Mouse (Mus musculus) C2C12 (cell line): ENCODE measurements around the gene Mmp23. TPM values are rescaled to one million over a fixed set of nuclear protein-coding genes. Genes with fewer than 3 reads are reported as not detected.

ENCODE experiments used
- H3K27me3 ChIP-seq: one replicate; pipeline ENCODE4 v1.6.1; 2011; ENCODE audit not compliant: control insufficient read depth, insufficient read depth, insufficient read length
- H3K36me3 ChIP-seq: one replicate; pipeline ENCODE4 v1.6.1; 2011; ENCODE audit not compliant: control insufficient read depth, insufficient read depth
- H3K4me3 ChIP-seq: one replicate; pipeline ENCODE4 v1.5.1; 2011; ENCODE audit warnings: mild to moderate bottlenecking, control low read depth; ENCODE audit not compliant: poor library complexity, insufficient read depth, severe bottlenecking
- H3K79me2 ChIP-seq: one replicate; pipeline ENCODE4 v1.6.1; 2011; ENCODE audit not compliant: control insufficient read depth, insufficient read depth
- H3K79me3 ChIP-seq: one replicate; pipeline ENCODE4 v1.6.1; 2011; ENCODE audit warnings: low read depth, control low read depth
- H3ac ChIP-seq: one replicate; pipeline ENCODE3; 2011; ENCODE audit warnings: low read depth; ENCODE audit not compliant: control insufficient read depth, insufficient read length
- CEBPB ChIP-seq: IDR thresholded peaks from one replicate; pipeline ENCODE4 v1.6.1; 2011; ENCODE audit warnings: low read depth, mild to moderate bottlenecking, control low read depth, moderate library complexity
- CTCF ChIP-seq: IDR thresholded peaks from one replicate; pipeline ENCODE4 v1.5.1; 2011; ENCODE audit not compliant: control insufficient read depth, insufficient read depth, insufficient read length
- FOSL1 ChIP-seq: IDR thresholded peaks from one replicate; pipeline ENCODE4 v1.8.0; 2011; ENCODE audit warnings: mild to moderate bottlenecking, low read length; ENCODE audit not compliant: poor library complexity, insufficient read depth, severe bottlenecking
- MAX ChIP-seq: IDR thresholded peaks from one replicate; pipeline ENCODE4 v1.6.1; 2011; ENCODE audit warnings: mild to moderate bottlenecking, control low read depth
- MYOD1 ChIP-seq: IDR thresholded peaks from one replicate; pipeline ENCODE4 v1.6.1; 2011; ENCODE audit warnings: low read depth; ENCODE audit not compliant: control insufficient read depth, insufficient read length
- MYOG ChIP-seq: IDR thresholded peaks from one replicate; pipeline ENCODE4 v1.6.1; 2011; ENCODE audit not compliant: control insufficient read depth, insufficient read length; ENCODE audit errors: extremely low read depth
- USF1 ChIP-seq: IDR thresholded peaks from one replicate; pipeline ENCODE4 v1.6.1; 2011; ENCODE audit warnings: low read depth, mild to moderate bottlenecking, control low read depth, moderate library complexity
- polyA plus RNA-seq: library from polyadenylated mRNA; unstranded; fragments of >200 nt; fragmentation: generic; extraction: Trizol; gene quantifications from one replicate; pipeline ENCODE4 v1.2.1, GENCODE M21; 2012; ENCODE audit warnings: missing spikeins

Mmp23 gene
- polyA plus RNA-seq, 1 experiment = 4.5 TPM

- peaks cover 30% of the 10 kb centered on the region for H3K79me2 ChIP-seq
- no peak overlapping the region for H3ac ChIP-seq
- no peak for TF ChIP-seq CTCF
- no peak for TF ChIP-seq MYOG
- no peak for TF ChIP-seq FOSL1
- no peak for TF ChIP-seq USF1
- TF ChIP-seq CEBPB = no peak
- no peak for TF ChIP-seq MYOD1
- no peak for TF ChIP-seq MAX
- no peaks in the 10 kb centered on the region for H3K27me3 ChIP-seq
- no peak overlapping the region for H3K4me3 ChIP-seq
- peaks cover 16% of the 10 kb centered on the region for H3K79me3 ChIP-seq
- peaks cover 73% of the 10 kb centered on the region for H3K36me3 ChIP-seq
Observed at GRCm38 (mm10) chr4:155630267-155630666, 22.9 kb downstream of the Mmp23 start.

GRCm38 (mm10) chr4:155624338-155625291 lies 28.6 kb downstream of the Mmp23 start, which contains the start of gene Cdk11b:
Gene Cdk11b (plus strand): TSS chr4:155624854.
- Histone ChIP-seq H3K79me3 (peaks cover 25% of the 10 kb centered on the region), H3ac (peak within 1 kb of the TSS; percentile 78), H3K36me3 (peaks cover 39% of the 10 kb centered on the region), H3K4me3 (peak within 1 kb of the TSS; percentile 91), H3K27me3 (no peaks in the 10 kb centered on the region), H3K79me2 (peaks cover 59% of the 10 kb centered on the region)
- TF ChIP-seq MAX = peak; percentile 56
- TF ChIP-seq USF1 = no peak

GRCm38 (mm10) chr4:155618321-155618720 lies 34.9 kb downstream of the Mmp23 start:
- Histone ChIP-seq H3K79me2 (peaks cover 14% of the 10 kb centered on the region), H3K4me3 (no peak overlapping the region), H3K27me3 (no peaks in the 10 kb centered on the region), H3K36me3 (peaks cover 70% of the 10 kb centered on the region), H3ac (no peak overlapping the region), H3K79me3 (peaks cover 2% of the 10 kb centered on the region)
- TF ChIP-seq MAX (no peak), CEBPB (no peak), MYOD1 (no peak), FOSL1 (no peak), CTCF (no peak), MYOG (no peak), USF1 (no peak)

- TF ChIP-seq MYOD1 (no peak), USF1 (no peak), FOSL1 (no peak), CTCF (no peak), CEBPB (no peak), MYOG (no peak), MAX (no peak)
- H3K27me3 ChIP-seq = no peaks in the 10 kb centered on the region
- peaks cover 69% of the 10 kb centered on the region for H3K36me3 ChIP-seq
Observed at GRCm38 (mm10) chr4:155613264-155613663, 39.9 kb downstream of the Mmp23 start.

GRCm38 (mm10) chr4:155611860-155612259 lies 41.3 kb downstream of the Mmp23 start:
- TF ChIP-seq MYOG (no peak), USF1 (no peak), MYOD1 (no peak), MAX (no peak), CEBPB (no peak), FOSL1 (no peak)
- Histone ChIP-seq H3K27me3 (no peaks in the 10 kb centered on the region), H3K79me2 (peaks cover 14% of the 10 kb centered on the region), H3ac (no peak overlapping the region), H3K79me3 (peaks cover 7% of the 10 kb centered on the region), H3K36me3 (peaks cover 55% of the 10 kb centered on the region), H3K4me3 (no peak overlapping the region)

More at GRCm38 (mm10) chr4:155613264-155613663, 39.9 kb downstream of the Mmp23 start:
- Histone ChIP-seq H3K79me3 (no peaks in the 10 kb centered on the region), H3K4me3 (no peak overlapping the region), H3ac (no peak overlapping the region), H3K79me2 (no peaks in the 10 kb centered on the region)

- peaks cover 37% of the 10 kb centered on the region for H3K36me3 ChIP-seq
- no peak for TF ChIP-seq CTCF
- TF ChIP-seq MYOG = no peak
- TF ChIP-seq CEBPB = no peak
- no peak for TF ChIP-seq MYOD1
- no peak for TF ChIP-seq MAX
- no peak for TF ChIP-seq FOSL1
- TF ChIP-seq USF1 = no peak
Observed at GRCm38 (mm10) chr4:155606825-155607224, 46.4 kb downstream of the Mmp23 start.

More at GRCm38 (mm10) chr4:155606825-155607224, 46.4 kb downstream of the Mmp23 start:
- H3K27me3 ChIP-seq = no peaks in the 10 kb centered on the region
- H3K79me3 ChIP-seq = peaks cover 36% of the 10 kb centered on the region
- H3ac ChIP-seq = no peak overlapping the region
- H3K4me3 ChIP-seq = no peak overlapping the region
- peaks cover 61% of the 10 kb centered on the region for H3K79me2 ChIP-seq
